Mouse (Mus musculus): ENCODE data around the gene B830017H08Rik. TPM values are rescaled to one million over a fixed set of nuclear protein-coding genes. Genes with fewer than 3 reads are reported as not detected.

The B830017H08Rik gene
- polyA plus RNA-seq, 1 experiment from 2014 or later, result not detected

DNA sequence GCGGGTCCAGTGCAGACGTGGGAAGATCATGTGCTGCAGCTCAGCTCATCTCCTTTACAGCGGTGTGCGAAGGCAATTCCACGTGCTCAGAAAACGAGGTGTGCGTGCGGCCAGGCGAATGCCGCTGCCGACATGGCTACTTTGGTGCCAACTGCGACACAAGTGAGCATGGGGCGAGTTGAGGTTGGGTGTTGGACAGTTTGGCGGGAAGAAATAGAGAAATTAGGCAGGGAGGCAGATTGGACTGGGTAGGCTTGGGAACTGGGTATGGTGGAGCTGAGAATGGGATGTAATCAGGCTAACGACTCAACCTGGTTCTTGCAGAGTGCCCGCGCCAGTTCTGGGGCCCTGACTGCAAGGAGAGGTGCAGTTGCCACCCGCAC, 30.5 kb upstream of the B830017H08Rik start:
- peak overlapping the region; percentile 33 for H3K4me3 ChIP-seq (replicated peaks)
- H3K4me2 ChIP-seq, result peak overlapping the region; percentile 52
- H3K27ac ChIP-seq, result no peak overlapping the region
- peak overlapping the region; percentile 29; the same call in 1 of the 2 replicates for H3K9ac ChIP-seq
- ATAC-seq (ENCODE audit: low FRiP score), result no peak
- peaks cover 97% of the 10 kb centered on the region for H3K27me3 ChIP-seq
- H3K9me3 ChIP-seq, result no peaks in the 10 kb centered on the region
- H3K36me3 ChIP-seq (replicated peaks), result no peaks in the 10 kb centered on the region
- 4% methylated on average over 18 of the region's 18 CpGs for WGBS
- peaks cover 60% of the 10 kb centered on the region for H3K4me1 ChIP-seq

DNA sequence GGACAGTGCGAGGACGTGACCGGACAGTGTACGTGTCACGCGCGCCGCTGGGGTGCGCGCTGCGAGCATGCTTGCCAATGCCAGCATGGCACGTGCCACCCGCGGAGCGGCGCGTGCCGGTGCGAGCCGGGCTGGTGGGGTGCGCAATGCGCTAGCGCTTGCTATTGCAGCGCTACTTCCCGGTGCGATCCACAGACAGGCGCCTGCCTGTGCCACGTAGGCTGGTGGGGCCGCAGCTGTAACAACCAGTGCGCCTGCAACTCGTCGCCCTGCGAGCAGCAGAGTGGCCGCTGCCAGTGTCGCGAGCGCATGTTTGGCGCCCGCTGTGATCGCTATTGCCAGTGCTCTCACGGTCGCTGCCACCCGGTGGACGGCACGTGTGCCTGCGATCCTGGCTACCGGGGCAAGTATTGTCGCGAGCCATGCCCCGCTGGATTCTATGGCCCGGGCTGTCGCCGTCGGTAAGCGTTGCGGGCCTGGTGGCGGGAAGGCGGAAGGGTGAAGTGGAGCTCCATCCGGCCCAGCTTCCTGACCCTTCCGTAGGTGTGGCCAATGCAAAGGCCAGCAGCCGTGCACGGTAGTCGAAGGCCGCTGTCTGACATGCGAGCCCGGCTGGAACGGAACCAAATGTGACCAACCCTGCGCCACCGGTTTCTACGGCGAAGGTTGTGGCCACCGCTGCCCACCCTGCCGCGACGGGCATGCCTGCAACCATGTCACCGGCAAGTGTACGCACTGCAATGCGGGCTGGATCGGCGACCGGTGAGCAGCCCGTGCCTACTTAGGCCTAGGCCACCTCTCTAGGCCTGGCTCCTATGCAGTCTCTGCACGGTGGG, 29.9 kb upstream of the B830017H08Rik start:
- ATAC-seq (ENCODE audit: low FRiP score), result no peak
- peak overlapping the region; percentile 29; the same call in 1 of the 2 replicates for H3K9ac ChIP-seq
- H3K4me3 ChIP-seq (replicated peaks), result peak overlapping the region; percentile 33
- WGBS, result 1% methylated on average over 83 of the region's 83 CpGs
- H3K27ac ChIP-seq, result no peak overlapping the region
- H3K9me3 ChIP-seq, result no peaks in the 10 kb centered on the region
- peaks cover 62% of the 10 kb centered on the region for H3K4me1 ChIP-seq
- H3K27me3 ChIP-seq, result peaks cover 93% of the 10 kb centered on the region
- no peaks in the 10 kb centered on the region for H3K36me3 ChIP-seq (replicated peaks)
- peak overlapping the region; percentile 52 for H3K4me2 ChIP-seq

- H3K4me3 ChIP-seq (replicated peaks), result peak overlapping the region; percentile 41
- WGBS, result 4% methylated on average over 33 of the region's 33 CpGs
- H3K9me3 ChIP-seq, result no peaks in the 10 kb centered on the region
- peaks cover 92% of the 10 kb centered on the region for H3K27me3 ChIP-seq
- 0 out of 2 replicates have a peak, but pooled peaks have one; percentile 1 for ATAC-seq (ENCODE audit: low FRiP score)
- peaks cover 56% of the 10 kb centered on the region for H3K4me1 ChIP-seq
- 0 out of 2 replicates have a peak overlapping the region, but pooled peaks have one; percentile 42 for H3K9ac ChIP-seq
- no peak overlapping the region for H3K27ac ChIP-seq
- H3K4me2 ChIP-seq, result peak overlapping the region; percentile 61
- no peaks in the 10 kb centered on the region for H3K36me3 ChIP-seq (replicated peaks)
Observed at GRCm38 (mm10) chr16:17803675-17804448, 29.1 kb upstream of the B830017H08Rik start.

DNA sequence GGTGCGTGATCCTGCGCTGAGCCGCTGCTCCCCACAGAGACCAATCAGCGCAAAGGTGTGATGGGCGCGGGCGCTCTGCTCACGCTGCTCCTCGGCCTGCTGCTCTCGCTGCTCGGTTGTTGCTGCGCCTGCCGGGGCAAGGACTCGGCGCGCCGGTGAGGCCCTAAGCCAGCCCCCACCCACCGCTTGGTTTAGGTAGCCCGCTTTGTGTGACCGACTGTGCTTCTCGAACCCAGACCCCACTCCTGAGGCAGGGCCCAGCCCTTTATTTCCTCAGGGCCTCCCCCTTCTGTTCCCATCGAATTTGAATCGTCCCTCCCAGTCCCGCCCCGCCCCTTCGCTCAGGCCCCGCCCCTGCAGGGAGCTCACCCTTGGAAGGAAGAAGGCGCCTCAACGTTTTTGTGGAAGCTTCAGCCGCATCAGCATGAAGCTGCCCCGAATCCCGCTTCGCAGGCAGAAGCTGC, 28.4 kb upstream of the B830017H08Rik start:
- Histone ChIP-seq H3K36me3 (replicated peaks) (no peaks in the 10 kb centered on the region), H3K27ac (no peak overlapping the region), H3K4me1 (peaks cover 57% of the 10 kb centered on the region), H3K9ac (peak overlapping the region; percentile 42; the same call in 1 of the 2 replicates), H3K9me3 (no peaks in the 10 kb centered on the region), H3K27me3 (peaks cover 91% of the 10 kb centered on the region), H3K4me2 (peak overlapping the region; percentile 61), H3K4me3 (replicated peaks) (peak overlapping the region; percentile 41)
- 0 out of 2 replicates have a peak, but pooled peaks have one; percentile 16 for ATAC-seq (ENCODE audit: low FRiP score)
- 1% methylated on average over 33 of the region's 33 CpGs for WGBS

DNA sequence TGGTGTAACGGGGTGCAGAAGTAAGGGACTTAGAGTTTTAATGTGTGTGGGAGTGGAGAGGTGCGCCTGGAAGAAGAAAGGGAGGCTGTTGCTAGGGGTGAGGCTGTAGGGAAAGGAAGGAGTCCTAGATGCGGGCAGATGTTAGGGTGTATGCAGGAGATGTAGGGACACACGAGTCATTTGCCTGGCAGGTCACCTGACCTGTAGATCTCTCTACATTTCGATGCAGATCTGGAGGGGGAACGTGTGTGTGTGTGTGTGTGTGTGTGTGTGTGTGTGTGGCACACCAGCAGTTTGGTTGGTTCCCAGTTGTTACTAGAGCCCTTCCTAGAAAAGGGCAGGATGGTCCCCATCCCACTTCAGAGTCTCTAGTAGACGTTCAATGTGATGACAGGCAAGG, 27.9 kb upstream of the B830017H08Rik start:
- no peaks in the 10 kb centered on the region for H3K9me3 ChIP-seq
- WGBS, result 5% methylated on average over 7 of the region's 7 CpGs
- peak overlapping the region; percentile 61 for H3K4me2 ChIP-seq
- H3K9ac ChIP-seq, result 0 out of 2 replicates have a peak overlapping the region, but pooled peaks have one; percentile 42
- H3K36me3 ChIP-seq (replicated peaks), result no peaks in the 10 kb centered on the region
- ATAC-seq (ENCODE audit: low FRiP score), result no peak
- H3K4me1 ChIP-seq, result peaks cover 62% of the 10 kb centered on the region
- H3K27me3 ChIP-seq, result peaks cover 90% of the 10 kb centered on the region
- peak overlapping the region; percentile 41 for H3K4me3 ChIP-seq (replicated peaks)
- no peak overlapping the region for H3K27ac ChIP-seq

- WGBS, result under 1% methylated on average over 50 of the region's 50 CpGs
Observed at GRCm38 (mm10) chr16:17806581-17807191, 26.2 kb upstream of the B830017H08Rik start.

DNA sequence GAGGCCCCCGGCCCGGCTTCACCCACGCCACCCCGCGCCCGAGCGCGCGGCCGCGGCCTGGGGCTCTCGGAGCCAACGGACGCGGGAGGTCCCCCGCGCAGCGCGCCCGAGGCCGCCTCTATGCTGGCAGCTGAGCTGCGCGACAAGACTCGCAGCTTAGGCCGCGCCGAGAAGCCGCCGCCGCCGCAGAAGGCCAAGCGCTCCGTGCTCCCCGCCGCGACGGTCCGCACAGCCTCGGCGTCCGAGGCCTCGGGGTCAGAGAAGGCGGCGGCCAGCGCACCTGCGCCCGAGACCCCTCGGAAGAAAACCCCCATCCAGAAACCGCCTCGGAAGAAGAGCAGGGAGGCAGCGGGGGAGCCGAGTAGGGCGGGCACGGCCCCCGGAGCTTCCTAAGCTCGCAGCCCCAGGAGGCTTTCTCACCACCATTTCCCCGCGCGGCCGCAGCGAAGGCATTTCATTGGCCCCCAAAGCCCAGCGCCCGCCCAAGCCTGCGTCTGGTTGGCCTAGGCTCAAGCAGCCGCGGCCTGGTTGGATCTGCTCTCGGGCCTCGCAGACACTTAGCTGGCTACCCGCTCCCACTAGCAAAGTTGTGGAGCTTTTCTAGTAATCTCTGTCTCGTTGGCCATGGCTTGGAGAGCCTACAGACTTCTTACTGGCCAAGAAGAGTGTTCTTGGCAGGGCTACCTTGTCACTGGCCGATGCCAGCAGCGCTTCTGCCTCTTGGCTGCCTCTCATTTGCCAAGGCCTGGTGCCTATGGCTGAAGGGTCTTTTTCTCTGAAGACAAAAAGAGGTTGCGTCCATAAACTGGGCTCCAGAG, 25.5 kb upstream of the B830017H08Rik start:
- peak; percentile 90 for ATAC-seq (ENCODE audit: low FRiP score)
- 3% methylated on average over 61 of the region's 73 CpGs for WGBS
- Histone ChIP-seq H3K9me3 (no peaks in the 10 kb centered on the region), H3K27me3 (peaks cover 82% of the 10 kb centered on the region), H3K4me3 (replicated peaks) (peak overlapping the region; percentile 66), H3K36me3 (replicated peaks) (no peaks in the 10 kb centered on the region), H3K9ac (peak overlapping the region; percentile 89), H3K4me1 (peaks cover 57% of the 10 kb centered on the region), H3K27ac (peak overlapping the region; percentile 75), H3K4me2 (peak overlapping the region; percentile 99)

More at GRCm38 (mm10) chr16:17806581-17807191, 26.2 kb upstream of the B830017H08Rik start:
- Histone ChIP-seq H3K9me3 (no peaks in the 10 kb centered on the region), H3K4me3 (replicated peaks) (peak overlapping the region; percentile 66), H3K4me2 (peak overlapping the region; percentile 99), H3K27ac (peak overlapping the region; percentile 75), H3K36me3 (replicated peaks) (no peaks in the 10 kb centered on the region), H3K4me1 (peaks cover 63% of the 10 kb centered on the region), H3K9ac (peak overlapping the region; percentile 89), H3K27me3 (peaks cover 87% of the 10 kb centered on the region)
- peak; percentile 44 for ATAC-seq (ENCODE audit: low FRiP score)

- no peaks in the 10 kb centered on the region for H3K9me3 ChIP-seq
- peak overlapping the region; percentile 42; the same call in 1 of the 2 replicates for H3K27ac ChIP-seq
- no peak for ATAC-seq (ENCODE audit: low FRiP score)
- no peak overlapping the region for H3K9ac ChIP-seq
- peaks cover 82% of the 10 kb centered on the region for H3K27me3 ChIP-seq
- no peak overlapping the region for H3K4me2 ChIP-seq
- peaks cover 40% of the 10 kb centered on the region for H3K4me1 ChIP-seq
- no peaks in the 10 kb centered on the region for H3K36me3 ChIP-seq (replicated peaks)
- H3K4me3 ChIP-seq (replicated peaks), result no peak overlapping the region
- 81% methylated on average over 4 of the region's 4 CpGs for WGBS
Observed at GRCm38 (mm10) chr16:17809125-17809524, 23.8 kb upstream of the B830017H08Rik start.

- peak overlapping the region; percentile 65 for H3K27ac ChIP-seq
- no peak overlapping the region for H3K9ac ChIP-seq
- H3K9me3 ChIP-seq, result no peaks in the 10 kb centered on the region
- WGBS, result 21% methylated on average over 7 of the region's 7 CpGs
- peaks cover 81% of the 10 kb centered on the region for H3K27me3 ChIP-seq
- no peaks in the 10 kb centered on the region for H3K36me3 ChIP-seq (replicated peaks)
- H3K4me2 ChIP-seq, result no peak overlapping the region
- no peak for ATAC-seq (ENCODE audit: low FRiP score)
- peaks cover 34% of the 10 kb centered on the region for H3K4me1 ChIP-seq
- no peak overlapping the region for H3K4me3 ChIP-seq (replicated peaks)
Observed at GRCm38 (mm10) chr16:17809711-17810110, 23.2 kb upstream of the B830017H08Rik start.

DNA sequence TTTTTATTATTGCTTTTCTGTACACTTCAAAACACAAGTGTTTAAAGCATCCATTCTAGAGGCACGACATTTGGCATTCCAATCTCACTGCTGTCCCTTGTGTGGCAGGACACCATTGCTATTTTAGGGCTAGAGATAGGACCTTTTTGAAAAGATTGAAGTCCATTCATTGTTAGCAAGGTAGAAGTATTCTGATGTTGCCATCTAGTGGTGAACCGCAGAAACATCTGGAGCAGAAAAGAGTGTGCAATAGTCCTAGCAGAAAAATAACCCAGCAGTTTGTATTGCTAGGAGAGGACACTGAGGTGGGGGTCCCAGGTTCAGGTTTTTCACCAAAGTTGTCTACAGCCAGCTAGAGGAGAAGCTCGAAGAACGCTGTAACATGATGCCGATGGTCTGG, 20.8 kb upstream of the B830017H08Rik start:
- no peak overlapping the region for H3K4me3 ChIP-seq (replicated peaks)
- no peaks in the 10 kb centered on the region for H3K36me3 ChIP-seq (replicated peaks)
- 7% methylated on average over 5 of the region's 5 CpGs for WGBS
- H3K9me3 ChIP-seq, result no peaks in the 10 kb centered on the region
- H3K9ac ChIP-seq, result no peak overlapping the region
- H3K4me1 ChIP-seq, result peaks cover 29% of the 10 kb centered on the region
- no peak overlapping the region for H3K4me2 ChIP-seq
- ATAC-seq (ENCODE audit: low FRiP score), result no peak
- H3K27ac ChIP-seq, result no peak overlapping the region
- peaks cover 81% of the 10 kb centered on the region for H3K27me3 ChIP-seq

- no peaks in the 10 kb centered on the region for H3K9me3 ChIP-seq
- H3K27me3 ChIP-seq, result peaks cover 81% of the 10 kb centered on the region
- H3K9ac ChIP-seq, result no peak overlapping the region
- no peaks in the 10 kb centered on the region for H3K36me3 ChIP-seq (replicated peaks)
- no peak overlapping the region for H3K27ac ChIP-seq
- H3K4me2 ChIP-seq, result no peak overlapping the region
- WGBS, result 63% methylated on average over 4 of the region's 4 CpGs
- no peak for ATAC-seq (ENCODE audit: low FRiP score)
- no peak overlapping the region for H3K4me3 ChIP-seq (replicated peaks)
- H3K4me1 ChIP-seq, result peaks cover 22% of the 10 kb centered on the region
Observed at GRCm38 (mm10) chr16:17813173-17813572, 19.7 kb upstream of the B830017H08Rik start.
